Mouse (Mus musculus) myocyte (in vitro differentiated cells): Measurements from ENCODE around the gene Gm21983. TPM values are rescaled to one million over a fixed set of nuclear protein-coding genes. Genes with fewer than 3 reads are reported as not detected.

Source experiments
- H3K27me3 ChIP-seq: one replicate; pipeline ENCODE4 v1.6.1; 2011; ENCODE audit not compliant: control insufficient read depth, insufficient read depth, insufficient read length
- H3K36me3 ChIP-seq: one replicate; pipeline ENCODE4 v1.6.1; 2011; ENCODE audit not compliant: control insufficient read depth, insufficient read depth
- H3K4me2 ChIP-seq: one replicate; pipeline ENCODE4 v1.6.1; 2011; ENCODE audit warnings: low read depth, control low read depth
- H3K4me3 ChIP-seq: one replicate; pipeline ENCODE4 v1.5.1; 2011; ENCODE audit warnings: mild to moderate bottlenecking, control low read depth, moderate library complexity
- H3K79me2 ChIP-seq: one replicate; pipeline ENCODE4 v1.6.1; 2011; ENCODE audit not compliant: control insufficient read depth, insufficient read depth
- H3ac ChIP-seq: one replicate; pipeline ENCODE4 v1.6.1; 2011; ENCODE audit not compliant: control insufficient read depth, insufficient read length
- CEBPB ChIP-seq: IDR thresholded peaks from 2 replicates; pipeline ENCODE4 v1.6.1; 2011; ENCODE audit warnings: mild to moderate bottlenecking, moderate library complexity; ENCODE audit not compliant: poor library complexity, insufficient read depth, severe bottlenecking
- E2F4 ChIP-seq: IDR thresholded peaks from one replicate; pipeline ENCODE4 v1.6.1; 2011; ENCODE audit warnings: mild to moderate bottlenecking, control low read depth, moderate library complexity; ENCODE audit not compliant: insufficient read depth
- MAX ChIP-seq: IDR thresholded peaks from one replicate; pipeline ENCODE4 v1.6.1; 2011; ENCODE audit warnings: low read depth, mild to moderate bottlenecking, control low read depth
- MYOD1 ChIP-seq, 3 experiments: IDR thresholded peaks; one replicate each; pipeline ENCODE4 v1.6.1; 2011; ENCODE audit warnings: control low read depth in 2 of 3, low read depth in 2 of 3, mild to moderate bottlenecking in 2 of 3, moderate library complexity in 1 of 3; ENCODE audit not compliant: insufficient read length in 2 of 3, control insufficient read depth in 1 of 3
- MYOG ChIP-seq, 3 experiments: IDR thresholded peaks; one replicate each; pipeline ENCODE4 v1.6.1; 2011; ENCODE audit warnings: control low read depth in 2 of 3, low read depth in 2 of 3, mild to moderate bottlenecking in 2 of 3; ENCODE audit not compliant: insufficient read length in 2 of 3, control insufficient read depth in 1 of 3, insufficient read depth in 1 of 3
- POLR2A ChIP-seq: IDR thresholded peaks from one replicate; pipeline ENCODE4 v1.6.1; 2011; ENCODE audit warnings: low read depth, mild to moderate bottlenecking, control low read depth, moderate library complexity; ENCODE audit not compliant: insufficient read length
- POLR2AphosphoS2 ChIP-seq: IDR thresholded peaks from one replicate; pipeline ENCODE4 v1.6.1; 2011; ENCODE audit warnings: low read depth, control low read depth; ENCODE audit not compliant: insufficient read length
- REST ChIP-seq: IDR thresholded peaks from one replicate; pipeline ENCODE4 v1.6.1; 2011; ENCODE audit warnings: mild to moderate bottlenecking, control low read depth, moderate library complexity; ENCODE audit not compliant: insufficient read depth, insufficient read length
- SRF ChIP-seq: IDR thresholded peaks from one replicate; pipeline ENCODE4 v1.6.1; 2011; ENCODE audit warnings: low read depth; ENCODE audit not compliant: control insufficient read depth, insufficient read length
- TCF12 ChIP-seq: IDR thresholded peaks from one replicate; pipeline ENCODE4 v1.6.1; 2011; ENCODE audit warnings: mild to moderate bottlenecking, control low read depth; ENCODE audit not compliant: poor library complexity, insufficient read depth, severe bottlenecking
- TCF3 ChIP-seq: IDR thresholded peaks from one replicate; pipeline ENCODE4 v1.6.1; 2011; ENCODE audit warnings: low read depth, control low read depth; ENCODE audit not compliant: insufficient read length
- USF1 ChIP-seq: IDR thresholded peaks from one replicate; pipeline ENCODE4 v1.6.1; 2011; ENCODE audit warnings: low read depth, mild to moderate bottlenecking, control low read depth, moderate library complexity
- polyA plus RNA-seq: library from polyadenylated mRNA; unstranded; fragments of >200 nt; fragmentation: generic; extraction: Trizol; gene quantifications from one replicate; pipeline ENCODE4 v1.2.1, GENCODE M21; 2012; ENCODE audit warnings: missing spikeins

Gm21983 gene
- polyA plus RNA-seq, 1 experiment: not detected

- Histone ChIP-seq H3K27me3 (no peaks in the 10 kb centered on the region), H3ac (no peak overlapping the region), H3K36me3 (peaks cover 37% of the 10 kb centered on the region), H3K79me2 (peaks cover 38% of the 10 kb centered on the region), H3K4me3 (no peak overlapping the region), H3K4me2 (no peak overlapping the region)
- TF ChIP-seq E2F4 (no peak), USF1 (no peak), TCF3 (no peak), TCF12 (no peak), REST (no peak), POLR2A (no peak), CEBPB (no peak), MYOG (IDR thresholded peaks at IDR 0.05; ENCODE audit: control insufficient read depth in 1 of 3, insufficient read depth in 1 of 3, insufficient read length in 2 of 3, low read depth in 2 of 3) (no peak), SRF (no peak), POLR2AphosphoS2 (no peak), MYOD1 (IDR thresholded peaks at IDR 0.05; ENCODE audit: control insufficient read depth in 1 of 3, insufficient read length in 2 of 3, low read depth in 2 of 3) (no peak), MAX (no peak)
These were observed 11.5 kb upstream of the Gm21983 start for GRCm38 (mm10) chr7:27192434-27192833.

GRCm38 (mm10) chr7:27189271-27189931 is 8.5 kb upstream of the Gm21983 start:
- no peaks in the 10 kb centered on the region for H3K27me3 ChIP-seq
- H3ac ChIP-seq: no peak overlapping the region
- H3K4me3 ChIP-seq: no peak overlapping the region
- peaks cover 27% of the 10 kb centered on the region for H3K79me2 ChIP-seq
- peaks cover 43% of the 10 kb centered on the region for H3K36me3 ChIP-seq
- no peak overlapping the region for H3K4me2 ChIP-seq
- no peak for TF ChIP-seq REST

- no peak overlapping the region for H3K4me3 ChIP-seq
- no peak overlapping the region for H3ac ChIP-seq
- H3K36me3 ChIP-seq: peaks cover 23% of the 10 kb centered on the region
- H3K4me2 ChIP-seq: no peak overlapping the region
- TF ChIP-seq MYOG (IDR thresholded peaks at IDR 0.05; ENCODE audit: control insufficient read depth in 1 of 3, insufficient read depth in 1 of 3, insufficient read length in 2 of 3, low read depth in 2 of 3) (no peak), E2F4 (no peak), MAX (no peak), POLR2A (no peak), POLR2AphosphoS2 (no peak), MYOD1 (IDR thresholded peaks at IDR 0.05; ENCODE audit: control insufficient read depth in 1 of 3, insufficient read length in 2 of 3, low read depth in 2 of 3) (no peak), SRF (no peak), TCF3 (no peak), REST (no peak), TCF12 (no peak), CEBPB (no peak), USF1 (no peak)
- no peaks in the 10 kb centered on the region for H3K79me2 ChIP-seq
- no peaks in the 10 kb centered on the region for H3K27me3 ChIP-seq
These were observed 5.1 kb upstream of the Gm21983 start for GRCm38 (mm10) chr7:27185986-27186385.

- peaks cover 14% of the 10 kb centered on the region for H3K36me3 ChIP-seq
- no peaks in the 10 kb centered on the region for H3K27me3 ChIP-seq
- H3K79me2 ChIP-seq: no peaks in the 10 kb centered on the region
- H3K4me3 ChIP-seq: no peak overlapping the region
- no peak overlapping the region for H3K4me2 ChIP-seq
- no peak for TF ChIP-seq SRF
- TF ChIP-seq MYOD1 (IDR thresholded peaks at IDR 0.05; ENCODE audit: control insufficient read depth in 1 of 3, insufficient read length in 2 of 3, low read depth in 2 of 3): no peak
- TF ChIP-seq TCF3: no peak
- TF ChIP-seq MAX: no peak
- no peak for TF ChIP-seq POLR2A
- no peak for TF ChIP-seq REST
- TF ChIP-seq MYOG (IDR thresholded peaks at IDR 0.05; ENCODE audit: control insufficient read depth in 1 of 3, insufficient read depth in 1 of 3, insufficient read length in 2 of 3, low read depth in 2 of 3): no peak
- TF ChIP-seq CEBPB: no peak
- no peak for TF ChIP-seq POLR2AphosphoS2
- no peak for TF ChIP-seq USF1
- TF ChIP-seq E2F4: no peak
- no peak for TF ChIP-seq TCF12
- H3ac ChIP-seq: no peak overlapping the region
These were observed 4.1 kb upstream of the Gm21983 start for GRCm38 (mm10) chr7:27184964-27185363.

GRCm38 (mm10) chr7:27182498-27182897 is 1.6 kb upstream of the Gm21983 start:
- peaks cover 2% of the 10 kb centered on the region for H3K79me2 ChIP-seq
- H3K4me2 ChIP-seq: no peak overlapping the region
- H3ac ChIP-seq: no peak overlapping the region
- H3K4me3 ChIP-seq: no peak overlapping the region
- peaks cover 7% of the 10 kb centered on the region for H3K36me3 ChIP-seq
- no peaks in the 10 kb centered on the region for H3K27me3 ChIP-seq
- TF ChIP-seq REST: no peak
